Mouse (Mus musculus) embryo, embryonic 9.5 days (tissue): ENCODE measurements around the gene Ufd1.
A peak's percentile ranks its signal among the peaks of the same experiment; 100 is the strongest.
"Not testable (repeated sequence)": the region's sequence is repeated elsewhere in the genome, so short reads cannot be mapped to it uniquely, and the experiment has no call there.

Source experiments
- DNase-seq: peaks from one replicate; pipeline ENCODE4 v3.0.0-alpha.2; 2017; ENCODE audit errors: extremely low spot score

Gene Ufd1

GRCm38 (mm10) chr16:18809001-18809400, 2.6 kb upstream of the Ufd1 start:
- DNase-seq, result no peak

GRCm38 (mm10) chr16:18811032-18811431, 547 bp upstream of the Ufd1 start:
- DNase-seq, result no peak

GRCm38 (mm10) chr16:18812385-18812910, 869 bp downstream of the Ufd1 start:
- no peak for DNase-seq

- no peak for DNase-seq
Observed at GRCm38 (mm10) chr16:18822356-18822755, 10.8 kb downstream of the Ufd1 start.

GRCm38 (mm10) chr16:18822925-18823324, 11.3 kb downstream of the Ufd1 start:
- DNase-seq, result no peak

- DNase-seq, result no peak
Observed at GRCm38 (mm10) chr16:18828630-18829029, 17.1 kb downstream of the Ufd1 start.

GRCm38 (mm10) chr16:18829102-18829501, 17.5 kb downstream of the Ufd1 start:
- DNase-seq, result no peak

GRCm38 (mm10) chr16:18833486-18833885, 21.9 kb downstream of the Ufd1 start:
- DNase-seq, result no peak

- no peak for DNase-seq
Observed at GRCm38 (mm10) chr16:18836073-18836467, 24.5 kb downstream of the Ufd1 start.

- DNase-seq, result peak; percentile 88
Observed at GRCm38 (mm10) chr16:18836468-18837208, 25.1 kb downstream of the Ufd1 start, which contains the start of the genes 2510002D24Rik and Gm28539. 2510002D24Rik (plus strand) TSS chr16:18836578. Gm28539 (plus strand) TSS chr16:18836584.

- no peak for DNase-seq
Observed at GRCm38 (mm10) chr16:18838346-18838745, 26.8 kb downstream of the Ufd1 start.

GRCm38 (mm10) chr16:18846301-18846820, 34.8 kb downstream of the Ufd1 start:
- DNase-seq, result no peak

GRCm38 (mm10) chr16:18849521-18850190, 38.1 kb downstream of the Ufd1 start:
- not testable (repeated sequence) for DNase-seq

GRCm38 (mm10) chr16:18858551-18858950, 47.0 kb downstream of the Ufd1 start:
- DNase-seq, result peak; percentile 29

- DNase-seq, result no peak
Observed at GRCm38 (mm10) chr16:18860186-18860585, 48.6 kb downstream of the Ufd1 start.

GRCm38 (mm10) chr16:18870495-18870894, 58.9 kb downstream of the Ufd1 start:
- DNase-seq, result not testable (repeated sequence)

- DNase-seq, result no peak
Observed at GRCm38 (mm10) chr16:18876091-18876441, 64.5 kb downstream of the Ufd1 start.

GRCm38 (mm10) chr16:18876442-18877308, 65.1 kb downstream of the Ufd1 start, which contains the start of the genes Mrpl40 and Hira:
Mrpl40 (minus strand) TSS chr16:18876862.
Hira (plus strand) TSS chr16:18877037.
- peak; percentile 95 for DNase-seq

GRCm38 (mm10) chr16:18877386-18878090, 66.0 kb downstream of the Ufd1 start:
- peak; percentile 78 for DNase-seq

GRCm38 (mm10) chr16:18878091-18878720, 66.6 kb downstream of the Ufd1 start:
- no peak for DNase-seq
